Mouse (Mus musculus): ENCODE data around the gene Ptpa.
"Not testable (repeated sequence)": the region's sequence is repeated elsewhere in the genome, so short reads cannot be mapped to it uniquely, and the experiment has no call there.

The Ptpa gene

DNA sequence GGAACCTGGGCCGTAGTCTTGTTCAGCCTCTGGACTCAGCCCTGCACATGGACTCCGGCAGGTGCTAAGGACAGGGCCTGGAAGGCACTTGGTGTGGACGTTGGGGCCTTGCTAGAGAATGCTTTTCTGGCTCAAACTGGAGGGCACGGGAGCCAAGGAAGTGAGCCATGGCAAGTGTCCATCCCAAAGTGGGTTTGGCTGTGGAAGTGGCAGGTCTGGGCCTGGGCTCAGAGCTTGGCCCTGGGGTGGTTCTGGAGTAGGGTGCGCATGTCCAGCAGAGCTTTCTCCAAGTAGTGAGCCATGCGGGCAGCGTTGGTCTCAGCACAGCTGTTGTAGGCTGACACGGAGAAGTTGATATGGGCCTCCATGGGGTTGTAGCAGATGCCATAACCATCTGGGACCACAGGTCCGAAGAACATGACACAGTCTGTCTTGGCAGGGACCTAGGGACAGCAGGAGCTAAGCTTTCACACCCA is 13.4 kb upstream of the Ptpa start:
- in situ Hi-C loops (cut with MseI, MboI) = no loop called here

DNA sequence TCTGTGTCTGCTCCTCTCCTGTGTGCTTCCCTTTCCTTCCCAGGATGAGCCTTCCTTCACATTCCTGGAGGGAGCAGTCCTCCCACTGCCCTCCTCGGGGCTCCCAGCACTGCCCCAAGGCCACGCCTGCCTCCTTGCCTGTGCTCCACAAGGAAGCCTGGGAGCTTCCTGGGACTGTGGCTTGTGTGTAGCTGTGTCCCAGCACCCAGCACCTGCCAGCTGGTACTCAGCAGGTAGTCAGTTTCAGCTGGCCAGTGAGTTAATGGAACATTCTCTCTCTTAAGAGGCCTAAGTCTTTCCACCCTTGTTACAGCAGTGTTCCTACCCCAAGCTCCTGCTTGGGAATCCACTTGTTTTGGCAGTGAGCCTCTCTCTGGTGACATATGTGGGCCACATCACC is 13.0 kb upstream of the Ptpa start:
- in situ Hi-C loops (cut with MseI, MboI) = no loop called here

- in situ Hi-C loops (cut with MseI, MboI) = no loop called here
Observed at GRCm38 (mm10) chr2:30403870-30404269, 12.0 kb upstream of the Ptpa start.

DNA sequence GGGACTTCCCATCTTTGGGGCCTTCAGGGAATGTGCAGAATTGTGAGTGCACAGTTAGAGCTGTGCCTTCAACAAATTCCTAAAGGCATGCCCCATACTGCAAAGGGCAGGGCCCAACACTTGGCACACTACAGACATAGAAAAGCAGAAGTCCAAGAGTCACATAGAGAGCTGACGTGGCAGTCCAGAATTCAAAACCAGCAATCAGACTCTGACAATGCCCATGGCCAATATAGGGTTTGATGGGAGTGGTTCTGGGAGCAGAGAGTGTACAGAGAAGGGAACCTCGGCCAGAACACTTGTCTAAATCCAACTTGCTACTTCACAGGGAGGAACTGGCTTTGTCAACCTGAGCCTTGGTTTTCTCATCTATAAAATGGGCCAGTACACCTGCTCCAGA is 8.6 kb upstream of the Ptpa start:
- in situ Hi-C loops (cut with MseI, MboI) = no loop called here

GRCm38 (mm10) chr2:30407778-30408177 is 8.1 kb upstream of the Ptpa start:
- in situ Hi-C loops (cut with MseI, MboI) = no loop called here

- in situ Hi-C loops (cut with MseI, MboI) = no loop called here
Observed at GRCm38 (mm10) chr2:30408452-30409100, 7.3 kb upstream of the Ptpa start.

DNA sequence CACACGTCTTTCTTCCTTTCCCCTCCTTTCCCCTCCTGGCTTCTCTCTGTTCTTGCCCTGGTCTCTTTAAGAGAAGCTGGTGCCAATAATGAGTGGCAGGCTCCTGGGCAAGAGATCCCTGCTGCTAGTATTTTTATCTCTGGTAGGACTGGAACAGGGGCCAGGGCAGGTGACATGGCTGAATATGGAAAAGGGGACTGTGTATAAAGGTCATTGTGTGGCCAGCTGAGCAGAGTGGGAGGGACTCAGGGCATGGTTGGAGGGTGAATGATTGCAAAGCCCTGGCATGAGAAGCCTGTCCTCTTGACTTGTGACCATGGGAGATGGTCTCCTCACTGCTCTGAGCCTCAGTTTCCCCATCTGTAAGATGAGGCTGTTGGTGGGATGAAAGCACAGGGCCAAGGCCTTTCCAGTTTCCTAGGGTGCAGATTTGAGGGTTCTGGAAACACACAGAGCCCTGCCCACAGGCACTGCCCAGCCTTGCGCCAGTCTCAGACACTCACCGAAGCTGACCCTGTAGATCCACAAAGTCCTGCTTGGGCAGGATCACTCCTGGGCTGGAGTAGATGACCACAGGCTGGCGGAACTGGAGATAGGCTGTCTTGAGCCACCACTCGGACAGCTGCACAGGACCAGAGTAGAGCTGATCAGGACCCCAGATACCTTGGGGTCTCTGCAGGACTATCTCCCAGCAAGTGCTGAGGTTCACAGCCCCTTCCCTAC is 6.2 kb upstream of the Ptpa start:
- in situ Hi-C loops (cut with MseI, MboI) = no loop called here

GRCm38 (mm10) chr2:30413038-30413973 is 2.5 kb upstream of the Ptpa start:
- in situ Hi-C loops (cut with MseI, MboI) = no loop called here

DNA sequence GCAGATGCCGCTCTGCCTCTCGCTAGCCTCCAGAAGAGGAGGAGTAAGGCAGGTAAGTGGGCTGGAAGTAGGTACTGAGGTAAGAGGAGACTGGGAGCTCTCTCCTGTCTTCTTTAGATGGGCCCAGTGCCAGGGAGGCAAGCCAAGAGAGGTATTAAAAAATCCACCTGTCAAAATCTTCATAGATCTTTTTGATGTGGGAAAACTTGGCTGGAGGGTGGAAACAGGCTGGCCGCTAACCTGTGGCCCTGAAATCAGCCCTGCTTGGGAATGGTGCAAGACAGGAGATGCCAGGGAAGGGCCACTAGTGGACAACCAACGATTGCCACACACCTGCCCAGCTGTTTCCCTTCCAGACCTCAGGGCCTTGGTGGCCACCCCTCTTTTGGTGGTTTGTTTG is 1.7 kb upstream of the Ptpa start:
- in situ Hi-C loops (cut with MseI, MboI) = no loop called here

DNA sequence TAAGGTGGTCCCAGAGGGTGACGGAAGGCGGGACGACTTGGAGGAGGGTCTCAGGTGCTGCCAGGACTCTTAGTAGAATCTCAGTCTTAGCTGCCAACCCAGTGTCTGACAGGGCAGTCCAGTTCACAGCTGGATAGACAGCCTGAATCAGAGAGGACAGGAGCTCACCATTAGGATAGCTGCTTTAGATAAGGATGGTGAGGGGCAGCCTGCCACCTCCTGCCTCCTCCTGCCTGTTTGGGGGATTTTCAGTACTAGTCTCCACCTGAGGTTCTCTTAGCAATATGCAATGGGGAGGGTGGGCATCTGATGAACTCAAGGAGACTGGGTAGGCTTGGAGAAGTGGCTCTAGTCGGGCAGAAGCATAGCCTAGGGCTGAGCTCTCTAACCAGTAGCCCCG is 1.2 kb upstream of the Ptpa start:
- in situ Hi-C loops (cut with MseI, MboI) = no loop called here

DNA sequence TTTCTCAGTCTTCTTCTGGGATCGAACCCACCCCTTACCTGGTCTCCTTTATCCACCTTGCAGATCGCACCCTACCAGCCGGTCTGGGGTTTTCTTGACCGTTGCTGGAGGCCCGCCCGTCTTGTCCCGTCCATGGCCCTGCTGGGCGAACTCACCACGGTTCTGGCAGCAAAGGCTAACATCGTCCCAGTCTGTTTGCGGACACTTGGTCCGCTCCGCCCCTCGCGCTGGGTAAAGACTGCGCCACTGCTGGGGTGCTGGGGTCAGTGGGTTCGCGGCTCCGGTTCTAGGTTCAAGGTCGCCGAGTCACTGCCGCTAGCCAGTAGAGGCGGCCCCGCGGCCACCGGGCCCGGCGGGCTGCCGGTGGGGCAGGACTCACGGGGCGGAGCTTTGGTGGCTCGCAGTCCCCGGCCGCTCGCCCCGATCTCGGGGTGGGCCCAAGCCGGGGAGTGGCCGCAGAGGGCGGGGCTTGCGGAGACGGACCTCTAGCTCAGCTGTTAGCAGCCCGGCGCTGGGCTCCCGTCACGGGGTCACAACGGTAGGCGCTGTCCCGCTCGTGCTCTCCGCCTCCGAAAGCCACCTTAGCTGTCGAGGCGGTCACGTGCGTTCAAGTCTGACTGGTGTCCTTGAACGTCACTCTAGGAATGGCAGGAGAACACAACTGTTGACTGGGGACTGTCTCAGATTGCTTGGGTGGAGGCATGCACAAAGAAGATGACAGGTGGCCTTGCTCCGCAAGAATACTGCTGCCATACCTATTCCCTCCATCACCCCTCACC is 493 bp upstream of the Ptpa start, which contains the start of gene Crat:
TSS of gene Crat (minus strand) at position 657 of the 779 bp plus-strand sequence.
- in situ Hi-C loops (cut with MseI, MboI) = no loop called here

GRCm38 (mm10) chr2:30416649-30416965 is 768 bp downstream of the Ptpa start:
- in situ Hi-C loops (cut with MseI, MboI) = no loop called here

GRCm38 (mm10) chr2:30417154-30417553 is 1.3 kb downstream of the Ptpa start:
- in situ Hi-C loops (cut with MseI, MboI) = not testable (repeated sequence)

DNA sequence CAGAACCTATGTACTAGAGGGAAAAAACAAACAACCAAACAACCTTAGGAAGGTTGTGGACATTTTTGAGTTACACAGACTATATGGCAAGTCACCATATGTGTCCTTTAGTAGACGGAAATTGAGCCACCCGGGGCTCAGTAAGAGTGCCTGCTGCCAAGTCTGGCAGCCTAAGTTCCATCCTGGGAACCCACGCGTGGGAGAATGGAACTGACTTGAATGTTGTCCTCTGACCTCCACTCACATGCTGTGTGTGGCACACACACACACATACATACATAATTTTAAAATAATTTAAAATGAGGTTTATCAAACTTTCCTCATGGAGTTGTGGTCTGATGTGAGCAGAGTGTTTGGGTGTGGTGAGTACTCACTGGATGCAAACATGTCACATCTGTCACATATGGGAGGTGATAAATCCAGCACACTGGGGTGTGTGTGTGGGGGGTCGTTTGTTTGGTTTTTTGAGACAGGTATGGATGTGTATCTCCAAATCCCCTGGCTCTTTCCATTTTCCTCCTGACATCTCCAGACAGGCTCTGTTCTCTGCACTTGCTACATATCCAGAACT is 1.8 kb downstream of the Ptpa start:
- in situ Hi-C loops (cut with MseI, MboI) = no loop called here

DNA sequence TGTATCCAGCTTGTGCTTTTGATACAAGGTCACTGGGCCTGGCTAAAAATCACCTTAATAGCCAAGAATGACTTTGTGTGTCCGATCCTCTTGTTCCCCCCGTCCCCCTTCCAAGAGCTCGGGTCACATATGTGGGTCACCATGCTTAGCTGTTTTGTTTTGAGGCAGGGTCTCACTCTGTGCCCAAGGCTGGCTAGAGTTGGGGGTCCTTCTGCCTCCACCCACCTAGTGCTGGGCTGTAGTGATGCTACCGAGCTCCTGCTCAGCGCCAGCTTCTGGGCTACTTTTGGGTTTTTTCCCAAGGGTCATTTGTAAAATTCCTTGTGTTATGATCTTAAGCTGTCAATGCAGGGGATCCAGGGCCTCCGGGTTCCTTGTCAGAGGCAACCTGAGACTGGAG is 2.4 kb downstream of the Ptpa start:
- in situ Hi-C loops (cut with MseI, MboI) = no loop called here

- in situ Hi-C loops (cut with MseI, MboI) = no loop called here
Observed at GRCm38 (mm10) chr2:30419112-30419511, 3.3 kb downstream of the Ptpa start.

GRCm38 (mm10) chr2:30421432-30421831 is 5.6 kb downstream of the Ptpa start:
- in situ Hi-C loops (cut with MseI, MboI) = no loop called here

DNA sequence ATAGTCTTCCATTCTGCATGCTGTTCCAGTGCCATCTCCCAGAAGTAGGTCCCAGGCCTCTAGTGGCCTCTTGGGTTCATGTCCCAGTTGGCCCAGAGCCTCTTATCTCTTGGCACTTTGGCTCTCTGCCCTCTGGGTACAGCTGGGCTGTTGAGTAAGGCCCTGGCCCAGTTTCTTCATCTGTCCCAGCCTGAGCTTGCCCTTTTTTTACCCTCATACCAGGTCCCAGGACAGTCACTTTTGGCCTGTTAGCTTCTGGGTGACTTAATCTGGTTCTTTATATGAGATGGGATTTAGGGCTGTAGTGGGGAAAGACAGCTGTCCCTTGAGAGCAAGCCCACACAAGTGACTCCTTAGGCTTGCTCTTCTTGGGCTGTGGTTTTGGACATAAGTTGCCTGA is 13.3 kb downstream of the Ptpa start:
- in situ Hi-C loops (cut with MseI, MboI) = no loop called here

DNA sequence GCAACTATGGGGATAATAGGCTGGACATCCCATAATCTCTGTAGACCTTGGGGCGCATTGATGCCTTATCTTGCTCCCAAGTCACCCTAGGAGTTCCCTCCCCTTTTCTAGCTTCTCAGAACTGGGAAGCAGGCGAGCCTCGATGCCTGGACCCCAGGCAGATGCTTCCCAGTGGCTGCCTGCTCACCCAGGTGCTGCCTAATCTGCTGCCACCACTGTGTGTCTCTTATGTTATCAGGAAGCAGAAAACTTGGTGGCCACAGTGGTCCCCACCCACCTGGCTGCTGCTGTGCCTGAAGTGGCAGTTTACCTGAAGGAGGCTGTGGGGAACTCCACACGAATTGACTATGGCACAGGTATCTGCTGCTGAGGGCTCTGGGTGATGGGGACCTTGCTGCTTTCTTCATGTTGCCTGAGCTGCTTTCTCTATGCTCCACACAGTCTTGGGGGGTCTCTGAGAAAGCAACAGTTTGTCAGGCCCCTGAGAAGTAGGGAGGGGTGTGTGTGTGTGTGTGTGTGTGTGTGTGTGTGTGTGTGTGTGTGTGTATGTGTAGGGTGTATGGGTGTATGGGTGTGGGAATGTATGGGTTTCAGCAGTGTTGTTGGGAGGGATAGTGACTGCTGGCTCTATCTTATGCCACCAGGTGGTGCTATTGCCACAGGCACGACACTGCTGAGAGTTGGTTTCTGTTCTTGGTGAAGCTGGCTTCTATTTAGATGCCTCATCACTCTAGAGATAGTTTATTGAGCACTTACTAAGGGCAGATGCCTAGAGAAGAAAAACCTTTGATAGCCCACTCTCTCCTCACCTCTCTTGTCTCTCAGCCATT is 19.7 kb downstream of the Ptpa start:
- in situ Hi-C loops (cut with MseI, MboI) = no loop called here

DNA sequence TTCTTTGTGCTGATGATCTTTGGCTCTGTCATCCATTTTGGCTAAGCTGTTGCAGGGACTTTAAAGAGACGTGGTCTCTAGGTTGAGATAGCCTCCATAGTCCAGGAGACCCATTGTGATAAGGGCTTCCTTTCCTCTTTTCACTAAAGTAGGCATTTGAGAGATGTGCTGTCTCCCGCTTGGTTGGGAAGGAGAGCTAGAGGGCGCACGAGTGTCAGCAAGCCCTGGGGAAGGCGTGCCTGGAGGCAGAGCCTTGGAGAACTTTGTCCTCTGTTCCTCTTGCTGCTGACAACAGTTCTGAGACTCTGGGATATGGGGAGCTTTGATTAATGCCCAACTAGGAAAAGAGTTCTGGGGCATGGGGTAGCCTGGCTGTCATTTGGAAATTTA is 20.3 kb downstream of the Ptpa start:
- in situ Hi-C loops (cut with MseI, MboI) = no loop called here

Data from mouse trophoblast stem cell (cell line).